Mouse (Mus musculus): ENCODE data around the gene Fbxl12.
A peak's percentile ranks its signal among the peaks of the same experiment; 100 is the strongest.
"Not testable (repeated sequence)": the region's sequence is repeated elsewhere in the genome, so short reads cannot be mapped to it uniquely, and the experiment has no call there.

The Fbxl12 gene

GRCm38 (mm10) chr9:20644360-20645081, at the start of gene Fbxl12:
Gene Fbxl12 (minus strand): TSS chr9:20644767.
- DNase-seq (ENCODE audit: low spot score) = peak; percentile 56

DNA sequence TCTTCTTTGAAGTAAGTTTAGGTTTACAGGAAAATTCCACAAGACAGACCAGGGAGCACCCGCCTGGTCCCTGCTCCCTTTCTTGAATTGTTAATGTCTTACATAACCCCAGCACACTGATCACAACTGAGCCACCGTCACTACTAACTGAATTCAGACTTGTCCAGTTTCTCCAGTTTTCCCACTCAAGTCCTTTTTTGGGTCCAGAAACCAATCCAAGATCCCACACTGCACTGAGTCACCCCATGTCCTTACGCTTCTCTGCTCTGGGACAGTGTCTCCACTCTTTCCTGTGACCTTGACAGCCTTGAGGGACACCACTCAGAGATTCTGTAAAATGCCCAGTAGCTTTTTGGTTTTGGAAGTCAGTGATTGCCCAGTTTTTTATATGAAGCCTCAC, 48.3 kb upstream of the Fbxl12 start:
- DNase-seq (ENCODE audit: low spot score) = no peak

DNA sequence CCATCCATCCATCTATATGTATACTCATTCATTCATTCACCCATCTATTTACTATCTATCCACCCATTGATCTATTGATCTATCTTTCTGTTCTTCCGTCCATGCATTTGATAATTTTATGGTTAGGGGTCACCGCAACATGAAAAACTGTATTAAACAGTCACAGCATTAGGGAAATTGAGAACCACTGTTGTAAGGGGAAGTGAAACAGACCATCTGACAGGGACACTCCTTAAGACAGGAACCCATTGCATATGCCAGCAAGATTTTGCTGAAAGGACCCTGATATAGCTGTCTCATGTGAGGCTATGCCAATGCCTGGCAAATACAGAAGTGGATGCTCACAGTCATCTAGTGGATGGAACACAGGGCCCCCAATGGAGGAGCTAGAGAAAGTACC, 45.9 kb upstream of the Fbxl12 start:
- not testable (repeated sequence) for DNase-seq (ENCODE audit: low spot score)

DNA sequence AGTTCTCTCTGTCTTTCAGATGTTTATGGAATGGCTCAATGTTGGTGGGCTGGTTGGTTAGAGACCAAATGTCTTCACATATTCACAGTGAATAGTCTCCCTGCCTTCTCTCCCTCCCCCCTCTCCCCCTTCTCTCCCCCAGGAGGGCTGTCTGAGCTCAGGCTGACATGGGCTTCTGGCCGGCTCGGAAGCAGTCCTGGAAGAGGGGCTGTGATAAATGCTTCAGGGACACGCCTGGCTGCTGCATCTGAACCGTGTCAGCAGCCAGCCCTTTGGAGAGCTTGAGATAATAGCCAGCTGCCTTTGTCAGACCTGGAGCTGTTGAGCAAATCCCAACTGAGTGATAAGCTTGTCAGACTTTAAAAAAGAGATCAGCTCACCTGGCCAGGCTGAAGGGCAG, 45.3 kb upstream of the Fbxl12 start:
- DNase-seq (ENCODE audit: low spot score) = no peak

DNA sequence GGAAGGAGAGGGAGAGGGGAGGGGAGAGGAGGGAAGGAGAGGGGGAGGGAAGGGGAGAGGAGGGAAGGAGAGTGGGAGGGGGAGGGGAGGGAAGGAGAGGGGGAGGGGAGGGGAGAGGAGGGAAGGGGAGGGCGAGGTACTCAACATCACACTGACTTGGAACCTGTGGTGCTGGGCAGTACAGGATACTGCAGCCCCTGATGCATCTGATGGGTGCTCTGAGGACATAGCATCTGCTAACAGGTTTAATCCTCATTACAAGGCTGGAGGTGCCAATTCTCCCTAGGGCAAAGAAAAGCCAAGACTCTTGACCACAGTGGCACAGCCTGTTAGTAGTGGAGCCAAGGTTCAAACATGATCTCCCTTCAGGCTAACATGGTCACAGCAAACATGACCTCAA, 44.8 kb upstream of the Fbxl12 start:
- DNase-seq (ENCODE audit: low spot score) = no peak

DNA sequence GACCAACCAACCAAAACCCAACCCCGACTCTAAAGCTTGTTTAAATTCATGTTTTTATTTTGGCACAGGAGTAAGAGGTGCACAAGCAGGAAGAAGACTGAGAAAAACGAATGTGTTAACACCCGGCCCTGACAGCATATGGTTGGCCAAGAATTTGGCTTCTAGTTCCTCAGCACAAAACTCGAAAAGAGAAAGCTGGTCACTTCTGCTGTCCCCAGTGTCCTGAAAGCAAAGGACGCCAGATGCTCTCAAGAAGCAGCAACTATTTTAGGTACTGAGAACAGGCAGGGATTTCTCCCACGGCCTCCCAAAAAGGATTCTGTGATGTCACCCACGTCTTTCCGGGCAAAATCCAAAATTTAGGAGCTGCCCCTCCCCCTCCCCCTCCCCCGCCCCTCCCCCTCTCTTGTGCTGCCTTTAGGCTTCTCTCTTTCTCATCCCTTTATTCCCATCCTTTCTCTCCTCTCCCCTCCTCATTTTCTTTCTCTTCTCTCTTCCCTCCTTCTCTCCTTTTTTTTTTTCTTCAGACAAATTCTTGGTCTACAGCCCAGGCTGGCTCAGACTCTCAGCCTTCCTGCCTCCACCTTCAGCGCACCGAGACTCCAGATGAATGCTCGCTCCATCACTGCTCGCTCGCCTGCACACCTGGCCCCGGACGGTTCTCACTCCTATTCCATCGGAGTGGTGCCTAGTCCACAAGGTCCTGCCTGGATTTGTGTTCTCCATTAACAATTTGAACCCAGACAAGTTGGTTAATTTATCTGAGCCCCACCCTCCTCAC, 40.7 kb upstream of the Fbxl12 start:
- no peak for DNase-seq (ENCODE audit: low spot score)

DNA sequence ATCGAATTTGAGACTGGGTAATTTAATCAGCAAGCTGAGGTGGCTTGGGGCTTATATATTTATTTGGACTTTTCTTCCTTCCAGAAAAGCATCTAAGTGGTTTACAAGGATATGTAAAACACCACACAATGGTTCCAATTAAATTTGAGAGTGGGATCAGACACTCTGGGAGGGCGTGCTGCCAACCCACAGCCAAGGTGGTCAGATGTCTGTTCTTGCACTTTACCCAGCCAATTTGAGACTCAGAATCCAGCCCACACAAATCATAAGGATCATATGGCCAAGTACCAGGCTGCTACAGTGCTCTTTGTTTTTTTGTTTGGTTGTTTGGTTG, 37.8 kb upstream of the Fbxl12 start:
- no peak for DNase-seq (ENCODE audit: low spot score)

- DNase-seq (ENCODE audit: low spot score) = no peak
Observed at GRCm38 (mm10) chr9:20681546-20682388, 37.2 kb upstream of the Fbxl12 start.

- DNase-seq (ENCODE audit: low spot score) = no peak
Observed at GRCm38 (mm10) chr9:20680378-20680958, 35.9 kb upstream of the Fbxl12 start.

GRCm38 (mm10) chr9:20677892-20678291, 33.3 kb upstream of the Fbxl12 start:
- DNase-seq (ENCODE audit: low spot score) = no peak

DNA sequence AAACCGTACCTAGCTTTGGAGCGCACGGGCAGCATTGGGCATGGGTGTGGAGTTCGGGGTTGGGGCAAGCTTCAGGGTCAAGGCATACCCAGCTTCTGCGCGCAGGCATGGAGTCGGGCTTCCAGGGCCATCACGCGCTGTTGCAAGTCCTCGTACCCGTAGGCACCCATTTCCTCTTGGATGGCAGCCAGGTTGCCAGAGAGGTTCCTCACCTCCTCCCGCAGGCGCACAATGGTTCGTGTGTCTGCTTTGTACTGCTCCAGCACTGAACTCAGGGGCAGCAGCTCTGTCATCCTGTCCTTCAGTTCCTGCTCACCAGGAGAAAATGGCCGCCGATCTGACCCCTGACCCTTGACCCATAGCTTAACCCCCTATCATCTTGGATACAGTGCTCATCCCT, 27.5 kb upstream of the Fbxl12 start:
- no peak for DNase-seq (ENCODE audit: low spot score)

GRCm38 (mm10) chr9:20668065-20668464, 23.5 kb upstream of the Fbxl12 start:
- DNase-seq (ENCODE audit: low spot score) = no peak

GRCm38 (mm10) chr9:20666510-20667034, 22.0 kb upstream of the Fbxl12 start:
- DNase-seq (ENCODE audit: low spot score) = no peak

GRCm38 (mm10) chr9:20665925-20666324, 21.4 kb upstream of the Fbxl12 start:
- DNase-seq (ENCODE audit: low spot score) = no peak

GRCm38 (mm10) chr9:20664982-20665637, 20.5 kb upstream of the Fbxl12 start:
- DNase-seq (ENCODE audit: low spot score) = no peak

DNA sequence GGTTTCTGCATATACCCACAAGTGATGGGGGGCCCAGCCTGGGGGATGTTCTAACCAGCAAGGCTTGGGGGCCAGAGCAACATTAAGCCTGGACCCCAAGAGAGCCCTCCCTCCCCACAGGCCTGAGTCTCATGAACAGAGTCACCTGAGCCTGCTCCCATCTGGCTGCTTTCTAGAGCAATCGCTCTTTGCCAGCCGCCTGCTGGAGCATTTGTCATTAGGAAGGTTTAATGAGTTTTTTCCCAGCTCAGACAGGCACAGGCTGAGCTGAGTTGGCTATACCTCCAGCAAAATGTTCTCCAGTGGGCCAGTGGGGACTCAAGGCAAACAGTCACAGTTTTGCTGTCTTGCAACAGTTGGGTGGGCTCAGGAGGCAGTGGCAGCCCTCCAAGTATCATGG, 19.8 kb upstream of the Fbxl12 start:
- no peak for DNase-seq (ENCODE audit: low spot score)

DNA sequence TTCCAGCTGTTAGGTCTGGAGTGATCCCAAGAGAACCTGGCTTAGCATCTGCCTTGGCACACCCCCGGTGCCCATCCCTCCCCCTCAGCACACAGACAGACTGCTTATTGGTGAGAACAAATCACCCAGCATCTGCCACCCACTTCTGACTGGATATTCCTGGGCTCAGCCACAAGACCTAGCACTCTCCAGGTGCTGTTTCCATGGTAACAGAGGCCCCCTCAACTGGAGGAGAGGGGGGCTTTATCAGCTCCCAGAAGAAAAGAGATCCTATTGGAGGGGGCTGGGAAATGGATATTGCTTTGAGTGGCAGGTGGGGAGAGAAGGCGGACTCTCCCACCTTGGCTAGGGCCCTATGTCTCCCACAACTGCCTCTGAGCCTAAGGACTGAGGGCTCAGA, 19.4 kb upstream of the Fbxl12 start:
- DNase-seq (ENCODE audit: low spot score) = no peak

GRCm38 (mm10) chr9:20662874-20663273, 18.3 kb upstream of the Fbxl12 start:
- no peak for DNase-seq (ENCODE audit: low spot score)

GRCm38 (mm10) chr9:20662325-20662724, 17.8 kb upstream of the Fbxl12 start:
- peak; percentile 29 for DNase-seq (ENCODE audit: low spot score)

GRCm38 (mm10) chr9:20657546-20657945, 13.0 kb upstream of the Fbxl12 start:
- no peak for DNase-seq (ENCODE audit: low spot score)

DNA sequence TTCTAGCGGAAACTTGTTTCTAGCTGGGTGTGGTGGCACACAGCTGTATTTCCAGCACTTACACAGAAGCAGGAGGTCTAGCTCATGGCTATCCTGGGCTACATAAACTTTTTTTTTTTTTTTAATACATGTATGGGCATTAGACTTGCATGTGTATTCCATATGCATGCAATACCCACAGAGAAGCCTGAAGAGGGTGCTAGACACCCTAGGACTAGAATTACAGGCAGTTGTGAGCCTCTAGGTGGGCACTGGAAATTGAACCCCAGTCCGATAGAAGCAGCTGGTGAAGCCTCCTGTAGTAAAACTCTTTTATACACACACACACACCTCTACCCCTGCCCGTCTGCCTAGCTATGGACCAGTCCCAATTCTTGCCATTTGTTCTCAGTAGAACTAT, 9.3 kb upstream of the Fbxl12 start:
- no peak for DNase-seq (ENCODE audit: low spot score)

DNA sequence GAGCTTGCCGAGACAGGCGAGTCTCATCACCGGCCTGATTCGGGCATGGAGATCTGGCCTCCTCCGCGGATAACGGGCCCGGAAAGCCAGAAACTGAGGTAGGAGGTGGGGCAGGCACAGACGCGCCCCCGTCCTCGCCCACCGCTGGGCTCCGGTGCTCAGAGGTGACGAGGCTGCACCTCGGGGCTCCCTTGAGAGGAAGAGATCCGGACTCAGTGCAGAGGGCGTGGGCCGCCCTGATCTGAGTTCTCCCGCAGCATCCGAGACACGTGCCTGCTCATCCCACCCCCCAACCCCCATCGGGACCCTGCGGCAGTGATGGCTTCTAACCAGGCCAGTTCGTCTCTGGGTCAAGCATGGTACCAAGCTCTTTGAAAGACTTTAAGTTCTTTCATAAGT, 7.7 kb upstream of the Fbxl12 start:
- no peak for DNase-seq (ENCODE audit: low spot score)
